Mouse (Mus musculus): Measurements from ENCODE around the gene Clasp1. TPM values are rescaled to one million over a fixed set of nuclear protein-coding genes. Genes with fewer than 3 reads are reported as not detected.

Gene Clasp1
- total and polyA plus RNA-seq, 2 experiments from 2014 or later, result 63.2 to 126 TPM

DNA sequence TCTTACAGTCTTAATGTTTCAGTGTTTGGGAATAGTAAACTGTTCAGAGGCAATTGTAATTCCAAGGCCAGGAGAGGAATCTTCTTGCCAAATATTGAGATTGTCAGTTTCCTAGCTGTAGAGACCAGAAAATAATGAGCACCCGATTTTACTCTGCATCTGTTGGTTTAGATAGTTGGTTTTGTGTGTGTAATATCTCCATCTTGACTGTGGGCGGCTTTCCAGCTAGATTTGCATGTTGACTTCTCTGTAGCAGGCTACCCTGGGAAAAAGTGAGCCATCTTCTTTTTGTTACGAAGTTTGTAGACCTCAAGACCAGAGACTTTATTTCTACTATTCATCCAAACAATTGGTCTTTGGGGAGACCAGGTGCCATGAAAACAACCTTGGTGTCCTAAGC is 142.4 kb downstream of the Clasp1 start:
- no peak overlapping the region for H3K9ac ChIP-seq (replicated peaks; ENCODE audit: low read length)
- H3K27me3 ChIP-seq (ENCODE audit: insufficient read depth, low read length), result no peaks in the 10 kb centered on the region
- H3K36me3 ChIP-seq (ENCODE audit: insufficient read depth, low read length), result peaks cover 46% of the 10 kb centered on the region
- ATAC-seq (no peak), DNase-seq (ENCODE audit: low spot score) (no peak)
- no peaks in the 10 kb centered on the region for H3K4me1 ChIP-seq (ENCODE audit: insufficient read depth, low read length)
- no peaks in the 10 kb centered on the region for H3K9me3 ChIP-seq (ENCODE audit: low read length)
- H3K27ac ChIP-seq, result no peak overlapping the region
- no peak overlapping the region for H3K4me2 ChIP-seq (ENCODE audit: low read depth, low read length)
- WGBS, result 91% methylated on average over 3 of the region's 3 CpGs
- TF ChIP-seq CTCF (IDR thresholded peaks at IDR 0.05; ENCODE audit: low read depth), result no peak
- H3K4me3 ChIP-seq (ENCODE audit: low read length), result no peak overlapping the region

- Histone ChIP-seq H3K27ac (no peak overlapping the region), H3K4me3 (ENCODE audit: low read length) (no peak overlapping the region), H3K36me3 (ENCODE audit: insufficient read depth, low read length) (peaks cover 52% of the 10 kb centered on the region), H3K27me3 (ENCODE audit: insufficient read depth, low read length) (no peaks in the 10 kb centered on the region), H3K9ac (replicated peaks; ENCODE audit: low read length) (no peak overlapping the region), H3K4me1 (ENCODE audit: insufficient read depth, low read length) (no peaks in the 10 kb centered on the region), H3K4me2 (ENCODE audit: low read depth, low read length) (no peak overlapping the region), H3K9me3 (ENCODE audit: low read length) (no peaks in the 10 kb centered on the region)
- WGBS, result 81% methylated on average over 15 of the region's 15 CpGs
- no peak for TF ChIP-seq CTCF (IDR thresholded peaks at IDR 0.05; ENCODE audit: low read depth)
- no peak for ATAC-seq
- DNase-seq (ENCODE audit: low spot score), result peak; percentile 15
Measured at GRCm38 (mm10) chr1:118536021-118536420, 147.2 kb downstream of the Clasp1 start.

DNA sequence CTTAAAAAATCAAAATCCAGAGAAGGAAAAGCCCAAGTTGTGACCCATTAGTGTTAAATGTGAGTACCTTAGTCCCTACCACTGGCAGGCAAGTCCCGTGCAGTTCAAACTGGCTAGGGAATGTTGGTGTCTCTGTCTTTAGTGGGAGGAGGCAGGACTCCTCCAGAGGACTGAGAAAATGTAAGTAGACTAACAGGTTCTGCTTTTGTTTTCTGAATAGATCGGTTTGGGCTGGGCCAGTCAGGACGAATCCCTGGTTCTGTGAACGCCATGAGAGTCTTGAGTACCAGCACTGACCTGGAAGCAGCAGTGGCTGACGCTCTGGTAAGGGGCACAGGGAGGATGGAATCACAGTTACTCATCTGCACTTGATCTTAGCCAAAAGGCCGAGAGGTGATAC is 150.2 kb downstream of the Clasp1 start:
- Histone ChIP-seq H3K27ac (no peak overlapping the region), H3K4me3 (ENCODE audit: low read length) (no peak overlapping the region), H3K4me1 (ENCODE audit: insufficient read depth, low read length) (no peaks in the 10 kb centered on the region), H3K9ac (replicated peaks; ENCODE audit: low read length) (no peak overlapping the region), H3K4me2 (ENCODE audit: low read depth, low read length) (no peak overlapping the region), H3K36me3 (ENCODE audit: insufficient read depth, low read length) (peaks cover 58% of the 10 kb centered on the region), H3K9me3 (ENCODE audit: low read length) (no peaks in the 10 kb centered on the region), H3K27me3 (ENCODE audit: insufficient read depth, low read length) (no peaks in the 10 kb centered on the region)
- WGBS, result 91% methylated on average over 6 of the region's 6 CpGs
- DNase-seq (ENCODE audit: low spot score) (no peak), ATAC-seq (no peak)
- TF ChIP-seq CTCF (IDR thresholded peaks at IDR 0.05; ENCODE audit: low read depth), result no peak

DNA sequence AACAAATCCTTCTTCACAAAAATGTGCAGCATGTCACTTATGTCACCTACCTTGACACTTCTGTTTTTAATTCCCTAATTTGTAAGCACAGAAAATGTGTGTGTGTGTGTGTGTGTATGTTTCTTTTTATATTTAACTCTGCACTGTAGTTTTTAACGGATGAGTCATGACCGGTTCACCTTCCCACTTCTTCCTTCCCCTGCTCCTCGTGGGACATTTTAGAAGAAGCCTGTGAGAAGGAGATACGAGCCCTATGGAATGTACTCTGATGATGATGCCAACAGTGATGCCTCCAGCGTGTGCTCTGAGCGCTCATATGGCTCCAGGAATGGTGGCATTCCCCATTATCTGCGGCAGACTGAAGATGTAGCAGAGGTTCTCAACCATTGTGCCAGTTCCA is 154.0 kb downstream of the Clasp1 start:
- H3K4me3 ChIP-seq (ENCODE audit: low read length), result no peak overlapping the region

GRCm38 (mm10) chr1:118548769-118549168 is 159.9 kb downstream of the Clasp1 start:
- Histone ChIP-seq H3K9ac (replicated peaks; ENCODE audit: low read length) (no peak overlapping the region), H3K27me3 (ENCODE audit: insufficient read depth, low read length) (no peaks in the 10 kb centered on the region), H3K4me1 (ENCODE audit: insufficient read depth, low read length) (no peaks in the 10 kb centered on the region), H3K4me2 (ENCODE audit: low read depth, low read length) (no peak overlapping the region), H3K27ac (no peak overlapping the region), H3K9me3 (ENCODE audit: low read length) (no peaks in the 10 kb centered on the region), H3K36me3 (ENCODE audit: insufficient read depth, low read length) (peaks cover 63% of the 10 kb centered on the region), H3K4me3 (ENCODE audit: low read length) (no peak overlapping the region)
- WGBS, result 88% methylated on average over 5 of the region's 5 CpGs
- DNase-seq (ENCODE audit: low spot score) (no peak), ATAC-seq (no peak)
- no peak for TF ChIP-seq CTCF (IDR thresholded peaks at IDR 0.05; ENCODE audit: low read depth)

More for the DNA sequence above, 154.0 kb downstream of the Clasp1 start:
- ATAC-seq (no peak), DNase-seq (ENCODE audit: low spot score) (no peak)
- Histone ChIP-seq H3K9ac (replicated peaks; ENCODE audit: low read length) (no peak overlapping the region), H3K36me3 (ENCODE audit: insufficient read depth, low read length) (peaks cover 55% of the 10 kb centered on the region), H3K27ac (no peak overlapping the region), H3K4me2 (ENCODE audit: low read depth, low read length) (no peak overlapping the region), H3K4me1 (ENCODE audit: insufficient read depth, low read length) (no peaks in the 10 kb centered on the region), H3K9me3 (ENCODE audit: low read length) (no peaks in the 10 kb centered on the region), H3K27me3 (ENCODE audit: insufficient read depth, low read length) (no peaks in the 10 kb centered on the region)
- 93% methylated on average over 7 of the region's 7 CpGs for WGBS
- TF ChIP-seq CTCF (IDR thresholded peaks at IDR 0.05; ENCODE audit: low read depth), result no peak

DNA sequence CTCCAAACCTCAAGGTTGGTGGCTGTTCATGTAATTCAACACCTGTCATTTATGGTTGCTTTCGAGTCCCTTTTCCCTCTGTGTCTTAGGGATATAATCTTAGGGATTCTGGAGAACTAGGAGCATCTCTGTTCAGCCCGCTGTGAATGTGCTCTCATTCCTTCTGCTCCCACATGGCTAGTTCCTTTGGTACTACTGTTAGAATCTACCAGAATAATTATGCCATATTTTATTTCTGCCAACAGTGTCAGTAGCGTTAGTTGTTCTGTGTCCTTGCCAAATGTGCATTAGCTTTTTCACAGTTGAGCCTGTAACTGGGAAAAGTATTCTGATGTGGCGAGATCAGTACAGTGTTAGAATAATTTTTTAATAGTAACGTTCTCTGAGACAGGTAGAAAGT is 162.3 kb downstream of the Clasp1 start:
- H3K27ac ChIP-seq, result no peak overlapping the region
- H3K9ac ChIP-seq (replicated peaks; ENCODE audit: low read length), result no peak overlapping the region
- no peak for ATAC-seq
- 88% methylated on average over 5 of the region's 5 CpGs for WGBS
- no peak overlapping the region for H3K4me2 ChIP-seq (ENCODE audit: low read depth, low read length)
- no peak for TF ChIP-seq CTCF (IDR thresholded peaks at IDR 0.05; ENCODE audit: low read depth)
- H3K9me3 ChIP-seq (ENCODE audit: low read length), result no peaks in the 10 kb centered on the region
- H3K4me3 ChIP-seq (ENCODE audit: low read length), result no peak overlapping the region
- H3K36me3 ChIP-seq (ENCODE audit: insufficient read depth, low read length), result peaks cover 70% of the 10 kb centered on the region
- no peaks in the 10 kb centered on the region for H3K4me1 ChIP-seq (ENCODE audit: insufficient read depth, low read length)
- no peaks in the 10 kb centered on the region for H3K27me3 ChIP-seq (ENCODE audit: insufficient read depth, low read length)
- no peak for DNase-seq (ENCODE audit: low spot score)

GRCm38 (mm10) chr1:118552071-118552470 is 163.2 kb downstream of the Clasp1 start:
- TF ChIP-seq CTCF (IDR thresholded peaks at IDR 0.05; ENCODE audit: low read depth), result no peak
- no peak for DNase-seq (ENCODE audit: low spot score)
- Histone ChIP-seq H3K27me3 (ENCODE audit: insufficient read depth, low read length) (no peaks in the 10 kb centered on the region), H3K27ac (no peak overlapping the region), H3K4me1 (ENCODE audit: insufficient read depth, low read length) (no peaks in the 10 kb centered on the region), H3K4me2 (ENCODE audit: low read depth, low read length) (no peak overlapping the region), H3K9me3 (ENCODE audit: low read length) (no peaks in the 10 kb centered on the region), H3K9ac (replicated peaks; ENCODE audit: low read length) (no peak overlapping the region), H3K4me3 (ENCODE audit: low read length) (no peak overlapping the region), H3K36me3 (ENCODE audit: insufficient read depth, low read length) (peaks cover 74% of the 10 kb centered on the region)
- no peak for ATAC-seq
- 96% methylated on average over 4 of the region's 4 CpGs for WGBS
